Mouse (Mus musculus) urinary bladder, postnatal 10 days (tissue): Measurements from ENCODE around the gene Msi2.

Experiments
- DNase-seq: peaks from one replicate; pipeline ENCODE4 v3.0.0; 2022; ENCODE audit warnings: low spot score

Gene Msi2

GRCm38 (mm10) chr11:88539637-88540478 is 178.5 kb downstream of the Msi2 start:
- DNase-seq: no peak

- no peak for DNase-seq
Observed at GRCm38 (mm10) chr11:88538710-88539340, 179.5 kb downstream of the Msi2 start.

- DNase-seq: no peak
Observed at GRCm38 (mm10) chr11:88537344-88537743, 181.0 kb downstream of the Msi2 start.

GRCm38 (mm10) chr11:88536861-88537260 is 181.5 kb downstream of the Msi2 start:
- no peak for DNase-seq

- DNase-seq: no peak
Observed at GRCm38 (mm10) chr11:88534331-88534929, 183.9 kb downstream of the Msi2 start.

- DNase-seq: no peak
Observed at GRCm38 (mm10) chr11:88532016-88532415, 186.3 kb downstream of the Msi2 start.

GRCm38 (mm10) chr11:88530032-88530431 is 188.3 kb downstream of the Msi2 start:
- no peak for DNase-seq

GRCm38 (mm10) chr11:88528522-88529101 is 189.7 kb downstream of the Msi2 start:
- no peak for DNase-seq

GRCm38 (mm10) chr11:88526711-88527110 is 191.6 kb downstream of the Msi2 start:
- no peak for DNase-seq

GRCm38 (mm10) chr11:88524790-88525575 is 193.3 kb downstream of the Msi2 start:
- DNase-seq: no peak

GRCm38 (mm10) chr11:88524437-88524789 is 193.9 kb downstream of the Msi2 start:
- no peak for DNase-seq

- DNase-seq: no peak
Observed at GRCm38 (mm10) chr11:88523921-88524320, 194.4 kb downstream of the Msi2 start.

GRCm38 (mm10) chr11:88523511-88523910 is 194.8 kb downstream of the Msi2 start:
- DNase-seq: no peak

GRCm38 (mm10) chr11:88522114-88522513 is 196.2 kb downstream of the Msi2 start:
- no peak for DNase-seq

GRCm38 (mm10) chr11:88520951-88521730 is 197.2 kb downstream of the Msi2 start:
- no peak for DNase-seq

GRCm38 (mm10) chr11:88518361-88518760 is 200.0 kb downstream of the Msi2 start:
- DNase-seq: no peak

GRCm38 (mm10) chr11:88516596-88517485 is 201.5 kb downstream of the Msi2 start:
- no peak for DNase-seq

- DNase-seq: no peak
Observed at GRCm38 (mm10) chr11:88515736-88516583, 202.4 kb downstream of the Msi2 start.

GRCm38 (mm10) chr11:88515267-88515666 is 203.0 kb downstream of the Msi2 start:
- no peak for DNase-seq
